Mouse (Mus musculus): Measurements from ENCODE around the gene Kcng3.

Kcng3 gene

DNA sequence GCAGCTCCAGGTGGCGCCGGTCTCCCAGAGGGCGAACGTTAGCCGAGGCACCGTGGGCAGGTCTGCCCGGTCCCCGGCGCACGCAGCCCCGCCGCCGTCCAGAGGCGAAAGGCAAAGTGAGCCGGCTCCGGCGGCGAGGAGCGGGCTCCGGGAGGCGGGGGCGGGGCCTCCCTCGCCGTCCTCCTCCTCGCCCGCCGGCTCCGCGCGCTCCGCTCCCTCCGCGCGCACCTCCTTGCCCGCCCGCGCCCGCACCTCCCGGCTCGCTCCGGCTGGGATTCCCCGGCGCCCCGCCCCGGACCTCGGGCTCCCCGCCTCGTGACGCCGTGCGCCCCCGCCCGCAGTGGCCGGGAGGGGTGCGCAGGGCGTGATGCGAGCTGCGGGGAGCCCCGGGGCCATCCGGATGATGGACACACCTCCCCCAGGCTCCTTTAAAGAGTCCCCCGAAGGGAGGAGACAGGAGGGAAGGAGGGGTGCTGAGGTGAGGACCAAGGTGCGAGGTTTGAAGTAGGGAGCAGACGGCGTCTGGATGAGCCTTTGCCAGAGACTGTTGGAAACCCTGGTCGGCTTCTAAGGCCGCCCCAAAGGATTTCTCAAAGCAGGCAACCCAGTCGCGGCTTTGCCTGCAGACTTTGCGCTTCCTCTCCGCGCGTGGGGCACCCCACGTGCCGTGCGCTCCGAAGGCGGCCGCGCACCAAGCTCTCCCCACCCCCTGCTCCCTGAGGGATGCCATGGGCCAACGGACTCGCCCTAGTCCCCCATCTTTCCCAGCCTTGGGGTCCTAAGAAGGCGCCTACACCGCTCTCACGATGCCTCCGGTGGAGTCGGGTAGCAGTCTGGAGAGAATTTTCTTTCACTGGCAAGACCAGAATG, at the start of gene Kcng3:
Gene Kcng3, minus strand, starts transcription at position 113 of the 870 bp plus-strand sequence.
- DNase-seq (ENCODE audit: low read depth, low spot score), result no peak

DNA sequence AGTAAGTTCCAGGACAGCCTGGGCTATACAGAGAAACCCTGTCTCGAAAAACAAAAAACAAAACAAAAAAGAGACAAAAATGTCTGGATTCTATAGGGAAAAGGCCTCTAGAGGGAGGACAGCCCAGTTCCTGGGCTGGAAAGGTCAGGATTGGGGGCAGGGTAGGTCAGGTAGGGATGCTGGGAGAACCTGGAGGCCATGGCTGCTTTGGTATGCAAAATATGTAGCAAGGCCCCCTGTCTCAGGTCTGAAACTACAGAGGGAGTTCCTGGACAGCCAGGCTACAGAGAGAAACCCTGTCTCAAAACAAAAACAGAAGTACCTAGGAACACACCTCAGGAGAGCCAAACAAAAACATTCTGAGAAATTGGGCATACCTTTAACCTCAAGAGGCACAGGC, 45.7 kb upstream of the Kcng3 start:
- no peak for DNase-seq (ENCODE audit: low read depth, low spot score)

DNA sequence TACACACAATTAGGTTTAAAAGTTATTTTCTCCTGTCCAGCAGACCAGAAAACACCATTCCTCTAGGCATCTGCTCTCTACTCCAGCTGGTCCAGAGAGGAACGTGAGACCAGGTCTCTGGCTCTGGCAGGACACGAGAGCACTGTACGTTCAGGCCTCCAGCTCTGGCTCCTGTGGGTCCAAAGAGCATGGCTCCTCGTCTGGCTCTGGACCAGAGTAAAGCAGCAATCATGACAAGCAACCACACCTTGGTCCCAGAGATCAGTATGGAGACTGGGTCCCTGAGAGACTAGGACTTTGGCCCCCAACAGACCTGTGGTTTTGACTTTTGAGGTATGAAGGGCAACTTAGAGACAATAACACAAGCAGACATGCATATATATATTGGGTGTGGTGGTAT, 41.0 kb upstream of the Kcng3 start:
- DNase-seq (ENCODE audit: low read depth, low spot score), result no peak

DNA sequence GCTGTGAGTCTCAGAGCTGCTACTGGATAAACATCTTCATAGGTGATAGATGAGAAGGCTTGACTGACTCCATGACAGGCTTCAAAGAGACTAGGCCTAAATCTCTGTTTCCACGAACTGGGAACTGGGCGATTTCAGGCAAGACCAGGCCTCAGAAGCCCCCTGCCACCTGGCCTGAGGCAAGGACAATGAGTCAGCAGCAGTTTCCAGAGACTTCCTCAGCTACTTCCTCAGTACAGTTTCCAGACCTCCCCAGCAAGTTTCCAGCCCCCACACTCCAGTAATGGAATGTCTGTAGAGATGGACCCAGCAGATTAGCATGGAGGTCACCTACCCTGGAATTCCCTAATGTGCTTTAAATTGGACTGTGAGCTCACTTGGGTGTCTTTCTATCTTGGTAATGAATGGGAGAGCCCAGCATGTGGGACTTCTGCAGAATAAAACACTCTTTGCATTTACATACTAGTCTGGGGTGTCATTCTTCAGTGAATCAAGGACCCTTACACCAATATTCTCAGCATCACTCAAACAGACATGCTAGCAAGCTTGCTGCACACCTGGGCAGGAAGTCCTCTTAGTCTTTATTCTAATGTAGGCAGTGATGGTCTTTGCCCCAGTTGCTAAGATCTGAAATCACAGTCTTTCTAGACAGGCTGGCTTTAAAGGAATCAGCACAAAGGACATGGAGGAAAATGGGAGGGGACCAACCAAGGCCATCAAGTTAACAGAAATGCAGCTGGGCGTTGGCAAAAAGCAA, 36.4 kb upstream of the Kcng3 start:
- no peak for DNase-seq (ENCODE audit: low read depth, low spot score)

DNA sequence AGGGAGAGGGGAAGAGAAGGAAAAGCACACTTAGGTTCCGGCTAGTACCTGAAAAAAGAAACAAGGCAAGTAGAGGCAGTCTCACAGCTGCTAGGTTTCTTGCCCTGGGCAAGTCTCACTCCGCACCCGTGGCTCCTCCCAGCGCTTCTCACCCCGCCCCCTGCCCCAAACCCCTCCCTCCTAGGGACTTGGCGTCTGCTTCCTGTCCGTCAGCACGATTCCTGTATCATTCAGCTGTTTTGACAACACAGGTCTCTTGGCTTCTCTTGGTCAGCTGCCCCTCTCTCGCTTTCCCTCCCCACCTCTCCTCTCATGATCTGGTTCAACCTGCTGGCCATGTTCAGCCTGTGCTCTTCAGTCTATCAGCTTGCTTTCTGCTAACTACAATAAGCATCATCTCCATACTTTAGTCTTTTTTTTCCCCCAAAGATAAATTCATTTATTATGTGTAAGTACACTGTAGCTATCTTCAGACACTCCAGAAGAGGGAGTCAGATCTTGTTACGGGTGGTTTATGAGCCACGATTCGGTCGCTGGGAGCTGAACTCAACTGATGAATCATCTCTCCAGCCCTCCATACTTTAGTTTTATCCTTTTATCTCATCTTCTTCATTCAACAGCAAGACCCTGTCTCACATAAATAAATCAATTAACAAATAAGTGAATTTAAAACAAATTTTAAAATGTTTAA, 35.0 kb upstream of the Kcng3 start:
- no peak for DNase-seq (ENCODE audit: low read depth, low spot score)

DNA sequence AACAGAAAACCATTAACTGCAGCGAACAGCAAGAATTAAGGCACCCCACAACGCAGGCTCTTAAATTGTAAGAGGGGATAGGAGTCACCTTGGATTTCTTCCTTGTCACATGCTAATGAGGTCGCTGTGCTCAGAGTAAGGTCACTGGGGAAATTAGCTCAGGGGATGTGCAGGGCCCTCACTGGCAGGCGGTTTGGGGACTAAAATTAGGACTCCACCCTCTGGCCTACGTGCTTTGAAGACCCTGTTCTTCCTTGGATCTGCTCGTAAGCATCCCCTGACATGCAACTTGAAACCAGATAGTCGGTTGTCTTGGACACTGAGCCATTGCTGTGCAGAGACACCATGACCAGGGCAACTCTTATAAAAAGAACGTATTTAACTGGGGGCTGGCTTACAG, 33.1 kb upstream of the Kcng3 start:
- DNase-seq (ENCODE audit: low read depth, low spot score), result no peak

DNA sequence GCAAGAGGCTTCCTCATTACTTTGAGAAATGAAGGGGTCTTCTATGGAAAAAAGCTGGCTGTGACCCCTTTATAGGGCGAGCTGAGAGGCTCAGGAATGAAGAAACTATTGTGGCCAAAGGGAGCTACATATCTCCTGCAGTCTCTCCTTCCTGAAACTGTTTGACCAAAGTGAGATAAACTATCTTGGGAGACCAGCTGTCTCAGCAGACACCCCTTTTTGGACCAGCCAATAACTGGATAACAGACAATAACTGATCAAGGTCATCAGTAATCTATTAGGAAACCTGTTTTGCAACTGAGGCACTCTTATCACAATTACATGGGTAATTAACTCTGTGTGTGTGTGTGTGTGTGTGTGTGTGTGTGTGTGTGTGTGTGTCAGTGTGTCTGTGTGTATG, 27.2 kb upstream of the Kcng3 start:
- DNase-seq (ENCODE audit: low read depth, low spot score), result no peak

DNA sequence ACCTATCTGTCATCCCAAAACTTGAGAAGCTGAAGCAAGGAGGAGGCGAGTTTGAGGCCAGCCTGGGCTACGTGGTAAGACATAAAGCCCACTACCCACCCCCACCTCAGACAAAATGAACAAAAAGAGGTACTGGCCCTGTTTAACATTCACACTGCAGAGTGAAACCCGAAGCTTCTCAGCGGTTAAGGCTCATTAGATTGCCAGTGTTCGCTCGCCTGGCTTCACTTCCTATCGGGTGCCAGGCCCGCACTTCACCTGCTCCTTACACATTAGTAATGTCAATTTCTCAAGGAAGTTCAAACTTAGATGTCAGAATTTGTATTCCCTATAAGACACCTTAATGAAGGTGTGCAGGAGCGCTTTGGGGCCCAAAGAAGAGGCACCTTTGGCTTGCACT, 25.7 kb upstream of the Kcng3 start:
- no peak for DNase-seq (ENCODE audit: low read depth, low spot score)

DNA sequence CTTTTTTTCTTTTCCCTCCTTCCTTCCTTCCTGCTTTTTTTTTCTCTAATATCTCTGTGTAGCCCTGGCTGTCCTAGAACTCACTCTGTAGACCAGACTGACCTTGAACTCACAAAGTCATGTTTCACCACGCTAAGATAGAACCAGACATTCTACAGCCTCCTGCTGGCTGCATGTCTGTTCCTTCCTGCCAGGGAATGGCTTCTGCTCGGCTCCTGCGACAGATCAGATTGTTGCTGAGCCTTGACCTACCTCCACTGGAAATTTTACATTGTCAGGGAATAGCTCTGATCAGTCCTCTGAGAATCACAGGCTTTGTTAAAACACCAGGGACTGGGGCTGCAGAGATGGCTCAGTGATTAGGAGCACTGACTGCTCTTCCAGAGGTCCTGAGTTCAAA, 24.0 kb upstream of the Kcng3 start:
- DNase-seq (ENCODE audit: low read depth, low spot score), result no peak

DNA sequence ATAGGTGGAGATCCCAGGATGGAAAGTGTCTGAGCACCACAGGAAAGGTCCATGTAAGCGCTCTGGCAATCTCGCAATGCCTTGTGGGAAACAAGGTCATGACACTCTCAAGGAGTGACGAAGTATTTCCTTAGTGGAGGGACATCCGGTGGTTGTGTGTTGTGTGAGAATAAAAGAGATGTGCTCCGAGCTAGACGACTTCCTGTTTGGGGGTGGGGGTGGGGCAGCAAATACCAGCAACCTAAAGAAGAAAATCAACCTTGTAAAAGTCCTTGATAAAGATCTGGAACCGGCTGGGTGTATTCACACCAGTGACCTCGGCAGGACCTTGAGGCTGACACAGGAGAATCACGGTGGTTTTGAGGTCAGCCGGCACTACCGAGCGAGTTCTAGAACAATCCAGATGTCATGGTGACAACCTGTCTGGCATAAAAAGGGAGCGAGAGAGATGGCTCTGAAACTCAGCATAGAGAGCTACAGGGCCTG, 23.0 kb upstream of the Kcng3 start:
- DNase-seq (ENCODE audit: low read depth, low spot score), result no peak

DNA sequence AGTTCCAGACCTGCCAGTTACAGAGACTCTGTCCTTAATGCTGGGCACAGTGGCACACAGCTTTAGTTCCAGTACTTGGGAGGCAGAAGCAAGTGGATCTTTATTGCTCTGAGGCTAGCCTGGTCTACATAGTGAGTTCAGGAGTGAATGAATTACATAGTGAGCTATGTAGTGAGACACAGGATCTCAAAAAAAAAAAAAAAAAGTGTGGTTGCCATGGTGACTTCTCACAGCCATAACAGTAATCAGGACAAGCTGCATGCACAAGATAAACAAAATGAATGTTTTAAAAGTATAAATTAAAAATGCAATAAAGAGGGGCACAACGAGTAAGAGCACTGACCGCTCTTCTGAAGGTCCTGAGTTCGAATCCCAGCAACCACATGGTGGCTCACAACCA, 21.9 kb upstream of the Kcng3 start:
- DNase-seq (ENCODE audit: low read depth, low spot score), result no peak

DNA sequence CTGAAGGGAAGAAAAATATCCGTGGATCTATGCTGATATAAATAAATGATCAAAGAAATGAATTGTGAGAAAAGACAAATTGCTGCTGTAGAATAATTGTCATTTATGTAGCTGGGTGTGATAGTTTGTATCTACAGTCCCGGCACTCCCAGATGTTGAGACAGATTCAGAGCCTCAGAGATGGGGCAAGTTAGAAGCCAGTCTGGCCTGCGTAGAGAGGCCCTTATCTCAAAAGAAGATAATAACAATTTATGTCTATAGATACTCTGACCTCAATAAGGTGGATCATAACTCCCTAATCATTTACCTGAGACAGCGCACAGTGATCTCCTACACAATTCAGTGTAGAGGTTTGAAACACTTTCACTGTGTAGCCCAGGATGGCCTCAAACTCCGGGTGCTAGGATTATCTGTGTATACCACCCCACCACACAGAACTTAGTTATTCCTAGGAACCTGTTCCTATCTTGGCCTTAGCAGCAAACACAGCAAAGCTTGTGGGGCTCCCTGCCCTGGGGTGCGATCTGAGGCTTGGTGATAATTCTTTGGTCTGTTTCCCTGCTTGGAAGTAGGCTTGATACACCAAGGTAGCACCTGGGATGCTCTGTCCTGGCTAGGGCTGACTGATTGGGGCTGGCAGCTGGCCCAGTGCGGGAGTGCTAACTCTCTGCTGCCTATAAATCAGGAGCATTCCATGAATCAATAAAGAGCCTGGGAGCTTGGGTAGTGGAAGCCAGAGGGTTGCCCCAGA, 19.4 kb upstream of the Kcng3 start:
- DNase-seq (ENCODE audit: low read depth, low spot score), result no peak

DNA sequence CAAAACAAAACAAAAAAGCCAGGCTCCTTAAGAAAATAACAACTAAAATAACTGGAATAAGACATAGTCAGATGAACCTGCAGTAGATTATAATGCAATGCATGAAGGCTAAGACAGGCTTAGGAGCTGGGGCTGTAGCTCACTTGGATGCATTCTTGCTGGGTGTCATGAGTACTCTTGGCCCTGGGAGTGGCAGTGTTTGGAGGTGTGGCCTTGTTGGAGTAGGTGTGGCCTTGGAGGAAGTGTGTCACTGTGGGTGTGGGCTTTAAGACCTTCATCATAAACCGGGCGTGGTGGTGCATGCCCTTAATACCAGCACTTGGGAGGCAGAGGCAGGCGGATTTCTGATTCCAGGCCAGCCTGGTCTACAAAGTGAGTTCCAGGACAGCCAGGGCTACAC, 18.3 kb upstream of the Kcng3 start:
- no peak for DNase-seq (ENCODE audit: low read depth, low spot score)

DNA sequence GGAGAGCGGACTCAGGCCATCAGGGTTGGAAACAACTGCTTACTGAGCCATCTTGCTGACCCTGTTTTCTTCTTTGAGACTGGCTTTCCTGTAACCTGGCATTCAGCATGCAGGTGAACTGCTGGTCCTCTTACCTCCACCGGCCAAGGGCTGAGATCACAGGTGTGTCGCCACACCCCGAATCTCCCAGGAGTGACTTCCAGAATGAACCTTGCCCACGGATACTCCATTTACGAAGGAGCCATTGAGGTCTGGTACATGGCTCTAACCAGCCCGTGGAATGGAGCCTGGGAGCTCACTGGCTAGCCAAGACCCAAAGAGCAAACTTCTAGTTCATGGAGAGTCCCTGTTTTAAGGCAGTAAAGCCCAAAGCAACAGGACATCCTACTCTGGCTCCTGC, 15.7 kb upstream of the Kcng3 start:
- DNase-seq (ENCODE audit: low read depth, low spot score), result no peak

DNA sequence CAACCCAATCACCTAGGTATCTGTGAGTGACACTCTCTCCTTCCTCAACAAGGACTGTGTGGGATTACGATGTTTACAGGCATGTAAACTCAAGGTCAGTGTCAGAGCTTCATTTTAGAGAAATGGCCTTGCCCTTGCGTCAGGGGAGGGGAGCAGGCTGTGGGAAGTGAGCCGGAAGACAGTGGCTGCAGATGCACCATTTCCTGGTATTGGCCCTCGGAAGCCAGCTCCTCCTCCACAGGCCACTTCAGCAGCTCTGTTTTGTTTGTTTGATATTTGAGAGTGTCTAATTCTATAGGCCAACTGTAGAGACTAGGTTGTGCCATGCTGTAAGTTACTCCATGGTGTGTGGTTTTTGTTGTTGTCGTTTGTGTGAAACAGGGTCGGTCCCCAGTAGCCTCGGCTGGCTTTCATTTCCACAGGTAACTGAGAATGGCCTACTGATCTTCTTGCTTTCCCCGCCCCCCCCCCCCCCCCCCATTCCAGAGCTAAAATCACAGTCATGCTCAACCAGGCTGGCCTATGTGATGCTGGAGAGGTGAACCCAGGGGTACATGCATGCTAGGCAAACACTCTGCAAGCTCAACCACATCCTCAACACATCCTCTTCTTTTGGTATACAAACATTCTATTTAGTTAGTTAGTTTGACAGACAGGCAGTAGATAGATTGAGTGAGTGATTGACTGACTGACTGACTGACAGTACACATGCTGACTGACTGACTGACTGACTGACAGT, 14.9 kb upstream of the Kcng3 start:
- DNase-seq (ENCODE audit: low read depth, low spot score), result no peak

DNA sequence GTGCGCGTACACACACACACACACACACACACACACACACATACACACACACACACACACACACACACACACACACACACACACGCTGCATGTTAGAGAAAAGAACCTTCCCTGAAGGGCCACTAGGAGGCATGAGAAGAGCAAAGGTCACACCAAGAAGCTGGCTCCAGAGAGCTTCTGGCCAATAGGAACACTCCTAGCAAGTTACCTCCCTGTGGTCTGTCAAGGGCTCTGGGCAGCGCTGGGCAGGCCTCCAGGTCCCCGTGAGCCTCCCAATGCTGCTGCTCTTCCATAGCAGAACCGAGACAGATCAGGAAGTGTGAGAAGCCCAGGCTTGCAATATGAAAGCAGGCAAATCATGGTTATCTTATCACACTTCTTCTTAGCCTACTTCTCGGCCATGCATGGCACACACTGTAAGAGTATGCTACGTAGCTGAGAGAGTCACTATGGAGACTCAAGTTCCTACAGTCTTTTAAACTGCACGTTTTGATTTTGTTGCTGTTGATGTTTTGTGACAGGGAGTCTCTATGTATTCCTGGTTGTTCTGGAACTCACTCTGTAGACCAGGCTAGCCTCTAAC, 13.6 kb upstream of the Kcng3 start:
- DNase-seq (ENCODE audit: low read depth, low spot score), result no peak

DNA sequence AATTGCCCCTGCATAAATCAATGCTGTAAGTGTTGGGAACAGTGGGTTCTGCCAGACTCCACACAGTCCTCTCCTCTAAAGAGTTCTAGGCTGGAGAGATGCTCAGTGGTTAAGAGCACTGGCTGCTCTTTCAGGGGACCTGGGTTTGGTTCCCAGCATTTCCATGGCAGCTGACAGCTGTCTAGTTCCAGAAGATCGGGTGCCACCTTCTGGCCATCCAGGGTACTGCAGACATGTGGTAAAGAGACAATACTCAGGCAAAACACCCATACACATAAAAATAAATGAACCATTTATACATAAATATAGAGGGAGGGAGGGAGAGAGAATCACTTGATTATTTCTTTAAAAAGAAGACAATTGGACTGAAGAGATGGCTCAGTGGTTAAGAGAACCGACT, 5.7 kb upstream of the Kcng3 start:
- DNase-seq (ENCODE audit: low read depth, low spot score), result no peak

DNA sequence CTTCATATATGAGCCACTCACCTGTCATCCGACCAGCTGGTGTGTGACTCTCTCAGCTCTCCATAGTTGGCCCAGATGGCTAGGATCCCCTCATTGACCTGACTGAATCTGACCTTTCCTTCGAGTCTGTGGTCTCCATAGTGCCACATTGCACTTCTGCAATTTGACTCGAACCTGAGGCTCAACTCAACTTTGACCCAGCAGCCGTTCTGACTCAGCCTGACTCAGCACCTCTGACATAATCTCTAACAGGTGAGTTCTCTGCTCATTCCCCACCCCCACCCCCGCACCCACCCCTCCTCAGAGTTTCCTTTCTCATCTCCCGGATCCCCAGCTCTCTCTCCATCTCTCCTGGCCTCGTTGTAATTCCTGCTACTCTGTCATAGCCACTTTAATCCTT, 4.7 kb upstream of the Kcng3 start:
- no peak for DNase-seq (ENCODE audit: low read depth, low spot score)

DNA sequence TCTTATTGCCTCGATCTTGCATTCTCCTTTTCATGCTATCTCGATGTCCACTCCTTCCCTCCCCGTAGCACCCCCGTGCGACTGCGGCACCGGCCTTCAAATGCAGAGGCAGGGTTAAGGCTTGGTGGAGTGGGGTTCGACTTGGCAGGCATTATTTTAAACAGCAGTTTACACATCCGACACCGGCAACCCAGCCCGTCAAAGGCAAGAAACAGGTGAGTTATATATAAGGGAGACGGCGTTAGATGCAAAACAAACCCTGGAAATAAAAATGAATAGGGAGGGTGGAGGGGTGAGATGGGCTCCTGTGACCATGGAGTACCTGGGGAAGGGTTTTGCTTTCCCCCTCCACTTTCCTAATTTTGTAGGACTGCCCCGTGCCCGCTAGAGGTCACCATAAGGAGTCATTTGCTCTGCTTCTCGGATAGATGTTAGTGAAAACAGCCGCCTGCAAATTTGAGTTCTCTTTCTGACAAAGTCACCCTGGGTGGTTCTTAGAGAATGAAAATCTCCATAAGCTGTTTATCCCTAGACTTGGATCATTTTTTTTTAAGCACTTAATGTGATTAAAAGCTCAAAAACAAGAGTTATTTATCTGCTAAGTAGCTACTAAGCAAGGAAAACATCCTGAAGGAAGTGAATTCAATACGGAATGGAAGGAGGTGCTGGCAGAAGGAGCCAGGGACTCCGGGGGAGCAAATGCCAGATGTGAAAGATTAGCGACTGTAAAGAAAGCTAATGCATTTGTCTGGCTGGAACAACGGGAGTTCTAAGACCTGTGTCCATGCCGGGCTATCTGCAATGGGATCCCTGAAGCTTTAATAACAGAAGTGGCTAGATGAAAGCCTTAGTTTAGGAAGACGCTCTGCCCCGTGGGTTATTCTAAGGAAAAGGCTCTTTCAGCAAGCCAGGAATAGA, 1.2 kb upstream of the Kcng3 start:
- peak; percentile 63 for DNase-seq (ENCODE audit: low read depth, low spot score)
